ENCODE assay signal across 12 mouse cellular contexts in the genomic region with DNA sequence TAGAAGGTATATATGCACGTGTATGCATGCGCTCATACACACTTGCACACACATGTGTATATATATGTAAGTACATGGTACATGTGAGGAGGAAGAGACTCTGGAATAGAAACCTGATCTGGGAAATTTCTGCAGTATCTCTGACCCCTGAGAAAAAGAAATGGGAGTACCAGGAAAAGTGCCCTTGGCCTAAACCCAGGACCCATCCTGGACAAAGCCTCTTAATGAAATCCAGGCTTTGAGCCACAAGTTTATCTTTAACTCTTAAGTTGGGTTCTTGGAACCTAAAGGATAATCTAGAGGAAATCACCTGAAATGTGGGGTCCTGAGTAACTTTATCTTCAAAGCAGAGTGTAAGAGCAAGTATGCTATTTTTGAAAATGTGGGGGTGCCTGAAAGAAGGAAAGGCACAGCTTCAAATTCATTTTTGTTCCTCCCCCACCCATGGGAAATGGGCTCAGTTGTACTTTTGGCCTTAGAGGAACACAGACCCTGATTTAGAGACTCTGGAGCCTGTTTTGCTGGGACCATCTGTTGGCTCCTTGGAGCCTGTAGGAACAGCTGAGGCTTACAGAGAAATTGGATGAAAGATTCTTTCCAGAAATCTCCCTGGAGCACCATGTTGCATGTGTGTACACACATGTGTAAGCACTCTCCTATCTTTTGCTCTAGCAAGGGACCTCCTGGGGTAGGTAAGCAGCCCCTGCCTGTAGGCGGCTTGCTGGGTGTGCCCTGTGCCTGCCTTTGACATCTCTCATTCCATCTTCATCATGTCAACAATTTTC. TPM values are rescaled to one million over a fixed set of nuclear protein-coding genes. Genes with fewer than 3 reads are reported as not detected.
DNase-seq lines count a peak whose midpoint lies in the region; ATAC-seq and TF ChIP-seq lines count a peak whose summit lies in the region.
"Had no signal": no experiment of that assay in that cellular context is flagged by ENCODE, and none has a peak within 500 bp of the region (broad histone marks: within the 10 kb centered on the region; RNA-seq: fewer than 3 reads in every experiment).

No protein-coding gene starts in this region.

- TF ChIP-seq CTCF in stomach, postnatal 0 days (IDR thresholded peaks at IDR 0.05; ENCODE audit: low read depth): no peak
- no peak for TF ChIP-seq CTCF in hindbrain, postnatal 0 days (IDR thresholded peaks at IDR 0.05; ENCODE audit: low read depth)

- peak overlapping the region; percentile 81 for H3K27ac ChIP-seq in stomach, postnatal 0 days (replicated peaks)
- no peak overlapping the region for H3K27ac ChIP-seq in hindbrain, postnatal 0 days
- H3K27ac ChIP-seq: hindbrain, embryonic 15.5 days had no signal

- H3K36me3 ChIP-seq in stomach, postnatal 0 days (ENCODE audit: control insufficient read depth, insufficient read depth, low read length): no peaks in the 10 kb centered on the region
- H3K36me3 ChIP-seq in hindbrain, postnatal 0 days (ENCODE audit: insufficient read depth, low read length): no peaks in the 10 kb centered on the region
- H3K36me3 ChIP-seq: hindbrain, embryonic 15.5 days had no signal

- H3K27me3 ChIP-seq in stomach, postnatal 0 days (ENCODE audit: control insufficient read depth, insufficient read depth, low read length): no peaks in the 10 kb centered on the region
- no peaks in the 10 kb centered on the region for H3K27me3 ChIP-seq in hindbrain, postnatal 0 days (ENCODE audit: insufficient read depth, low read length)
- H3K27me3 ChIP-seq: hindbrain, embryonic 15.5 days had no signal

- peak; percentile 47 to 54 for DNase-seq in heart, adult 18-20 months
- no peak for DNase-seq in heart, postnatal 4 days
- DNase-seq in right cerebral cortex, postnatal 10 days (ENCODE audit: low spot score in 2 of 2): peak; percentile 42 to 69
- no peak for DNase-seq in right cerebral cortex, postnatal 4 days
- DNase-seq in kidney, postnatal 36 days: peak; percentile 66 to 71
- no peak for DNase-seq in stomach, postnatal 0 days (ENCODE audit: low spot score)
- no peak for DNase-seq in cerebellum, adult 9-10 months
- DNase-seq in hindbrain, postnatal 0 days (ENCODE audit: low spot score): no peak
- DNase-seq: gastrocnemius, postnatal 36 days; right cerebral cortex, adult 18-20 months had no signal

- no peak for TF ChIP-seq EP300 in stomach, postnatal 0 days (optimal IDR thresholded peaks at IDR 0.05)

- H3K9me3 ChIP-seq in stomach, postnatal 0 days (ENCODE audit: control insufficient read depth, low read length): no peaks in the 10 kb centered on the region
- H3K9me3 ChIP-seq in hindbrain, postnatal 0 days (ENCODE audit: low read length): no peaks in the 10 kb centered on the region
- H3K9me3 ChIP-seq: hindbrain, embryonic 15.5 days had no signal

- ATAC-seq in stomach, postnatal 0 days (ENCODE audit: low FRiP score, low TSS enrichment): peak; percentile 60; the same call in 1 of the 2 replicates
- ATAC-seq in hindbrain, postnatal 0 days: no peak
- ATAC-seq: CD4-positive, CD25-positive, alpha-beta regulatory T cell, adult 4 months had no signal

- H3K4me2 ChIP-seq in stomach, postnatal 0 days (replicated peaks; ENCODE audit: low read depth): no peak overlapping the region
- no peak overlapping the region for H3K4me2 ChIP-seq in hindbrain, postnatal 0 days (ENCODE audit: low read depth, low read length)
- H3K4me2 ChIP-seq: hindbrain, embryonic 15.5 days had no signal

- H3K9ac ChIP-seq in stomach, postnatal 0 days (ENCODE audit: low read length): no peak overlapping the region
- no peak overlapping the region for H3K9ac ChIP-seq in hindbrain, postnatal 0 days (replicated peaks; ENCODE audit: low read length)
- H3K9ac ChIP-seq: hindbrain, embryonic 15.5 days had no signal

- no peak overlapping the region for H3K4me3 ChIP-seq in stomach, postnatal 0 days (ENCODE audit: low read depth, low read length)
- H3K4me3 ChIP-seq in hindbrain, postnatal 0 days (ENCODE audit: low read length): no peak overlapping the region
- H3K4me3 ChIP-seq: hindbrain, embryonic 15.5 days had no signal

- peaks cover 13% of the 10 kb centered on the region; the same call in 1 of the 2 replicates for H3K4me1 ChIP-seq in stomach, postnatal 0 days (replicated peaks; ENCODE audit: control insufficient read depth, insufficient read depth)
- H3K4me1 ChIP-seq in hindbrain, postnatal 0 days (ENCODE audit: insufficient read depth, low read length): peaks cover 12% of the 10 kb centered on the region; the same call in 1 of the 2 replicates

- WGBS in stomach, postnatal 0 days: 74% methylated on average over 3 of the region's 3 CpGs
- 76% methylated on average over 3 of the region's 3 CpGs for WGBS in hindbrain, postnatal 0 days

RNA-seq across cellular contexts. Expression of a gene that starts 57.3 kb away (rescaled TPM):
- total RNA-seq in heart, adult 18-20 months (2021): 10 to 100 TPM; 28.2 to 29.1 TPM
- total RNA-seq in heart, postnatal 4 days (2021): 10 to 100 TPM; 23.7 to 24.7 TPM
- polyA plus RNA-seq in stomach, postnatal 0 days (2015; fragmentation: Nextera tagmentation; extraction: Ambion mirVana): 3.4 and 3.5 TPM in 2 replicates
- total RNA-seq in hindbrain, postnatal 0 days (2014; rRNA removed): 48.2 and 52.0 TPM in 2 replicates
- polyA plus RNA-seq in hindbrain, postnatal 0 days (2015; fragmentation: Nextera tagmentation; extraction: Ambion mirVana): 11.1 and 11.7 TPM in 2 replicates
- polyA plus RNA-seq: CD4-positive, CD25-positive, alpha-beta regulatory T cell, adult 4 months had no signal

Comparison
In these comparisons a context has a peak if more than half of its experiments do, and no peak if none do; other contexts are left out.
1. DNase-seq: peak in heart, adult 18-20 months (2 of 2), right cerebral cortex, postnatal 10 days (2 of 2) and kidney, postnatal 36 days (2 of 2); none in heart, postnatal 4 days (single experiment), right cerebral cortex, postnatal 4 days (single experiment), stomach, postnatal 0 days (single experiment), cerebellum, adult 9-10 months (single experiment) and hindbrain, postnatal 0 days (single experiment).